Mouse (Mus musculus) testis, adult 2 months (tissue): ENCODE measurements at regions not wholly inside any gene's neighbourhood (a gene's known extent, or its start where the extent isn't known, plus 50 kb on each side); places are given as distances from the start of the nearest gene placed in this dataset.
"Not testable (repeated sequence)": the region's sequence is repeated elsewhere in the genome, so short reads cannot be mapped to it uniquely, and the experiment has no call there.

ENCODE experiments used
- H3K27ac ChIP-seq: fragments of 200-500 bp; 2 replicates; pipeline ENCODE4 v1.5.1; 2012; ENCODE audit warnings: low read depth, low read length; ENCODE audit not compliant: control insufficient read depth, insufficient read depth
- H3K27me3 ChIP-seq: fragments of 200-500 bp; 2 replicates; pipeline ENCODE4 v1.6.1; 2012; ENCODE audit warnings: mild to moderate bottlenecking, low read length, moderate library complexity; ENCODE audit not compliant: control insufficient read depth, insufficient read depth
- H3K36me3 ChIP-seq: fragments of 200-500 bp; 2 replicates; pipeline ENCODE4 v1.6.1; 2012; ENCODE audit warnings: mild to moderate bottlenecking, low read length; ENCODE audit not compliant: control insufficient read depth, insufficient read depth
- H3K4me1 ChIP-seq: fragments of 200-500 bp; 2 replicates; pipeline ENCODE4 v1.6.1; 2012; ENCODE audit warnings: low read length; ENCODE audit not compliant: control insufficient read depth, insufficient read depth
- H3K4me3 ChIP-seq: fragments of 200-500 bp; 2 replicates; pipeline ENCODE4 v1.5.1; 2012; ENCODE audit warnings: low read depth, mild to moderate bottlenecking, low read length, moderate library complexity, mixed read lengths; ENCODE audit not compliant: control insufficient read depth
- CTCF ChIP-seq: fragments of 200-500 bp; IDR thresholded peaks from 2 replicates; pipeline ENCODE4 v1.5.1; 2012; ENCODE audit warnings: low read depth, mild to moderate bottlenecking, inconsistent platforms, low read length, moderate library complexity; ENCODE audit not compliant: control insufficient read depth, insufficient read depth, insufficient replicate concordance
- POLR2A ChIP-seq: fragments of 200-500 bp; IDR thresholded peaks from 2 replicates; pipeline ENCODE4 v1.6.1; 2012; ENCODE audit warnings: low read depth, mild to moderate bottlenecking, inconsistent platforms, low read length, moderate library complexity; ENCODE audit not compliant: control insufficient read depth

DNA sequence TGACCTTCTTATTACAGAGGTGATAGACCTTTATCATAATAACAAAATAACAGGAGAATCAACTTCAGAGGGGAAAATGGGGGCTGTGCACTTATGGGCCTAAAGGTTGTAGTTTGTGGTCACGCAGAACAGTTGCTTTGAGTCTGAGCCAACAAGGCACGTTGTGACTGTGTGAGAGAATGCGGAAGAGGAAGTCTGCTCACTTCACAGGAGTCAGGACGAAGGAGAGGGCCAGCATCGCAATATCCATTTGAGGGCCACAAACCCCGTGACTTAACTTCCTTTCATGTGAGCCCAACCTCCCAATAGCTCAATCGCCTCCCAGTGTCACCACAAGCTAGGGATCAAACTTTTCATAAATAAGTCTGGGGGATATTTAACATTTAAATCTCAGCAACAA is 246.6 kb upstream of the Jarid2 start:
- Histone ChIP-seq H3K4me1 (no peaks in the 10 kb centered on the region), H3K27ac (no peak overlapping the region), H3K4me3 (no peak overlapping the region), H3K27me3 (no peaks in the 10 kb centered on the region), H3K36me3 (no peaks in the 10 kb centered on the region)
- TF ChIP-seq POLR2A (no peak), CTCF (no peak)

DNA sequence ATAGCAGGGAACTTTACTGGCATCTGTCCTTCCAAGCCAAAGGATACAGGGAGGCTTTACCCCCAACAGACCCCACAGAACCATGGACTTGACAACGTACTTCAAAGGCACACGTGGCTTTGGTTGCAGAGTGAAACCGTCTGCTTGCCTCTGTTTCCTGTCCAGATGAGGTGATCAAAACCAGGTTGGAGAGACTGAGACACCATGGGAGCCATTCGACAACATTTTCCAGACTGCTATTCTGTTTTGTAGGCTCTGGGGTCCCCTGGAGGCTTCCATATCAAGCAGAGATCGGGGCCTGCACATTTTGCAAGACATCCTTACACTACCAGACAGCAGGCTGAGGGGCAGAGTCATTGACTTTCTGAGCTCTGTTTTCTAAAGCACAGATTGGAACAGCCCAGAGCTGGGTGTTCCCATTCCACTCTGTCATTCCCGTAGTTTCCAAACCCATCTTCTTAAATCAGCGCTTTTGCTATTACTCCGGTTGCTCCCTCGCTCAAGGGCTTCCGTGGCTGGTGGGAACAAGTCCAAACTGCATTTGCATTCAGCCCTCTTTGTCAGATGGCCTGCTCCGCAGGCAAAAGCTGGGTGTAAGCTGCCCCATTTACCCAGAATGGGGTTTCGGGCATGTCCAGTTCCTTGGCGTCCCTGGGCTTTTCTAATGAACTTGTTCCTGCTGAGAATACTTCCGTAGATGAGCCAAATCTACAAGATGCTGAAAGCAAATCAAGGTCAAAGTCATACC is 244.5 kb upstream of the Jarid2 start:
- H3K4me1 ChIP-seq: no peaks in the 10 kb centered on the region
- no peak overlapping the region for H3K4me3 ChIP-seq
- H3K36me3 ChIP-seq: no peaks in the 10 kb centered on the region
- no peak for TF ChIP-seq POLR2A
- no peak for TF ChIP-seq CTCF
- H3K27ac ChIP-seq: no peak overlapping the region
- no peaks in the 10 kb centered on the region for H3K27me3 ChIP-seq

GRCm38 (mm10) chr13:44490935-44491465 is 238.3 kb upstream of the Jarid2 start:
- H3K36me3 ChIP-seq: no peaks in the 10 kb centered on the region
- H3K27me3 ChIP-seq: no peaks in the 10 kb centered on the region
- no peaks in the 10 kb centered on the region for H3K4me1 ChIP-seq
- TF ChIP-seq POLR2A: no peak
- TF ChIP-seq CTCF: no peak
- H3K4me3 ChIP-seq: no peak overlapping the region
- no peak overlapping the region for H3K27ac ChIP-seq

GRCm38 (mm10) chr13:44493884-44494283 is 235.4 kb upstream of the Jarid2 start:
- no peak for TF ChIP-seq CTCF
- TF ChIP-seq POLR2A: no peak
- Histone ChIP-seq H3K4me3 (no peak overlapping the region), H3K4me1 (no peaks in the 10 kb centered on the region), H3K36me3 (no peaks in the 10 kb centered on the region), H3K27me3 (no peaks in the 10 kb centered on the region), H3K27ac (no peak overlapping the region)

- H3K4me3 ChIP-seq: no peak overlapping the region
- no peaks in the 10 kb centered on the region for H3K36me3 ChIP-seq
- TF ChIP-seq CTCF (no peak), POLR2A (no peak)
- no peak overlapping the region for H3K27ac ChIP-seq
- no peaks in the 10 kb centered on the region for H3K27me3 ChIP-seq
- H3K4me1 ChIP-seq: no peaks in the 10 kb centered on the region
These were observed 233.8 kb upstream of the Jarid2 start for GRCm38 (mm10) chr13:44495450-44495849.

- TF ChIP-seq POLR2A (no peak), CTCF (no peak)
- Histone ChIP-seq H3K27me3 (no peaks in the 10 kb centered on the region), H3K36me3 (no peaks in the 10 kb centered on the region), H3K4me1 (no peaks in the 10 kb centered on the region), H3K27ac (no peak overlapping the region), H3K4me3 (no peak overlapping the region)
These were observed 232.7 kb upstream of the Jarid2 start for GRCm38 (mm10) chr13:44496596-44496995.

DNA sequence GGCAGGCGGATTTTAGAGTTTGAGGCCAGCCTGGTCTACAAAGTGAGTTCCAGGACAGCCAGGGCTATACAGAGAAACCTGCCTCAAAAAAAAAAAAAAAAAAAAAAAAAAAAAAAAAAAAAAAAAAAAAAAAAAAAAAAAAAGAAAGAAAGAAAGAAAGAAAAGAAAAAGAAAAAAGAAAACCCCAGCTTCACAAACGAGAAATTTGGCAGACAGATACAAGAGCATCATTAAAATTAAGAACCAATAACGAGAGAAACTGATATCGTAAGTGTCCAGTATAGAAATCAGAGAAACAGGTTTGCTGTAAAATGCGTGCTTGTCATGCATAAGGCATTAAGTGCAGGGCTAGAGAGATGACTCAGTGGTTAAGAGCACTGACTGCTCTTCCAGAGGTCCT is 228.4 kb upstream of the Jarid2 start:
- H3K36me3 ChIP-seq, H3K4me3 ChIP-seq, H3K27ac ChIP-seq, H3K27me3 ChIP-seq, H3K4me1 ChIP-seq: not testable (repeated sequence)

DNA sequence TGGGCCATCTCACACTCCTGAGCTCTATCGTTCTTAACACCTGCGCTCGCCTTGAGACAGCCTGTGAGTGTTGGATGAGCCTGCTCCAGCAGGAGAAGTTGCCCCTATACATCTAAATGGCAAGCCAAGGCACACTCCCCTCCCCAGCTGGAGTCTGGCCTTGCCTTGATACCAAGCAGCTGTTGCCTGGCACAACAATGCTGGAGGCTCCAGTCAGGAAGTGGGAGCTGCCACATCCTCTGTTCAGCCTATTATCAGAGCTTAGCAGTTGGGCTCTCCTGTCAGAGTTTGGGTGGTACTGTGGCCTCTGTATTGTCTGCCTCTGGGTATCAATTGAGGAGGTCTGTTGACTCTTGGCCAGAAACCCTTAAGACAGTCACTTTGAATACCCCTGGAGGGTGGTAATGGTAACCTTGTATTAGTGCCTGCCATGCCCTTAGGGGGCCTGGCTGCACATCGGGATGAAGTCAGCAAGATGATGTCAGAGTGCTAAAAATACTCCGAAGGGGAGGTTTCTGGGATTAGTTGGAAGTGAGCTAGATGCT is 227.4 kb upstream of the Jarid2 start:
- Histone ChIP-seq H3K36me3 (no peaks in the 10 kb centered on the region), H3K4me1 (peaks cover 2% of the 10 kb centered on the region; the same call in 1 of the 2 replicates), H3K27ac (no peak overlapping the region), H3K4me3 (no peak overlapping the region), H3K27me3 (no peaks in the 10 kb centered on the region)
- no peak for TF ChIP-seq POLR2A
